Mouse (Mus musculus): ENCODE measurements around the gene Pde10a.

GRCm38 (mm10) chr17:8885830-8886229, 360.7 kb downstream of the Pde10a start:
- TF ChIP-seq CTCF (IDR thresholded peaks at IDR 0.05; ENCODE audit: extremely low read depth, insufficient read length, insufficient replicate concordance, low read depth, low read length) (no peak), POLR2A (IDR thresholded peaks at IDR 0.05; ENCODE audit: low read depth, low read length) (no peak)

All from small intestine, adult 2 months (tissue).